Mouse (Mus musculus) urinary bladder, postnatal 10 days (tissue): ENCODE results near the gene Plekha4.
"Not testable (repeated sequence)": the region's sequence is repeated elsewhere in the genome, so short reads cannot be mapped to it uniquely, and the experiment has no call there.

Experiments
- DNase-seq: peaks from one replicate; pipeline ENCODE4 v3.0.0; 2022; ENCODE audit warnings: low spot score

Plekha4 gene

GRCm38 (mm10) chr7:45509181-45509882 is 16.8 kb upstream of the Plekha4 start:
- DNase-seq, result no peak

- peak; percentile 56 for DNase-seq
Measured at GRCm38 (mm10) chr7:45509912-45510787, 16.0 kb upstream of the Plekha4 start, which contains the start of gene Nucb1. Gene Nucb1 (minus strand): TSS chr7:45510406.

- DNase-seq, result no peak
Measured at GRCm38 (mm10) chr7:45514411-45514810, 11.7 kb upstream of the Plekha4 start.

GRCm38 (mm10) chr7:45515436-45515835 is 10.7 kb upstream of the Plekha4 start:
- no peak for DNase-seq

- DNase-seq, result not testable (repeated sequence)
Measured at GRCm38 (mm10) chr7:45516846-45517245, 9.3 kb upstream of the Plekha4 start.

GRCm38 (mm10) chr7:45518618-45519017 is 7.5 kb upstream of the Plekha4 start:
- no peak for DNase-seq

GRCm38 (mm10) chr7:45519345-45520120 is 6.6 kb upstream of the Plekha4 start:
- no peak for DNase-seq

- no peak for DNase-seq
Measured at GRCm38 (mm10) chr7:45520605-45521004, 5.5 kb upstream of the Plekha4 start.

GRCm38 (mm10) chr7:45521728-45522184 is 4.4 kb upstream of the Plekha4 start:
- DNase-seq, result peak; percentile 49

GRCm38 (mm10) chr7:45522194-45522752 is 3.9 kb upstream of the Plekha4 start:
- DNase-seq, result no peak

- DNase-seq, result no peak
Measured at GRCm38 (mm10) chr7:45522957-45523676, 3.0 kb upstream of the Plekha4 start.

- no peak for DNase-seq
Measured at GRCm38 (mm10) chr7:45523678-45524170, 2.4 kb upstream of the Plekha4 start.

- no peak for DNase-seq
Measured at GRCm38 (mm10) chr7:45524841-45525621, 1.1 kb upstream of the Plekha4 start.

GRCm38 (mm10) chr7:45526474-45527120 is 467 bp downstream of the Plekha4 start:
- no peak for DNase-seq

- not testable (repeated sequence) for DNase-seq
Measured at GRCm38 (mm10) chr7:45527169-45527568, 1.0 kb downstream of the Plekha4 start.

GRCm38 (mm10) chr7:45529461-45529860 is 3.3 kb downstream of the Plekha4 start:
- no peak for DNase-seq

- no peak for DNase-seq
Measured at GRCm38 (mm10) chr7:45530643-45531042, 4.5 kb downstream of the Plekha4 start.

GRCm38 (mm10) chr7:45535676-45536075 is 9.5 kb downstream of the Plekha4 start:
- DNase-seq, result no peak

- DNase-seq, result no peak
Measured at GRCm38 (mm10) chr7:45537602-45538001, 11.5 kb downstream of the Plekha4 start.
